Mouse (Mus musculus) G1E (cell line): ENCODE results near the gene Sept10. TPM values are rescaled to one million over a fixed set of nuclear protein-coding genes. Genes with fewer than 3 reads are reported as not detected.

Experiments
- ATAC-seq: 2 replicates; pipeline ENCODE4 v1.8.0; 2016; ENCODE audit warnings: mild to moderate bottlenecking; ENCODE audit not compliant: insufficient number of reproducible peaks, poor library complexity, low FRiP score, severe bottlenecking; ENCODE audit errors: extremely low read depth
- DNase-seq: peaks from one replicate; pipeline ENCODE4 v3.0.0; 2012; ENCODE audit warnings: low spot score
- H3K27me3 ChIP-seq: 2 replicates; pipeline ENCODE4 v1.6.1; 2012; ENCODE audit warnings: mild to moderate bottlenecking, low read length, inconsistent platforms; ENCODE audit not compliant: insufficient read depth
- H3K36me3 ChIP-seq: replicated peaks from 2 replicates; pipeline ENCODE3; 2012; ENCODE audit warnings: mild to moderate bottlenecking, inconsistent platforms
- H3K4me1 ChIP-seq: 2 replicates; pipeline ENCODE4 v1.6.1; 2012; ENCODE audit warnings: low read depth, low read length, inconsistent platforms, mixed read lengths; ENCODE audit not compliant: insufficient read depth
- H3K4me3 ChIP-seq: 2 replicates; pipeline ENCODE4 v1.5.1; 2012; ENCODE audit warnings: low read depth, mild to moderate bottlenecking, inconsistent platforms, low read length, moderate library complexity, mixed read lengths
- H3K9me3 ChIP-seq: replicated peaks from 2 replicates; pipeline ENCODE4 v1.6.1; 2012; ENCODE audit warnings: inconsistent platforms
- CTCF ChIP-seq: IDR thresholded peaks from 2 replicates; pipeline ENCODE4 v1.5.1; 2012; ENCODE audit warnings: low read depth, low read length, inconsistent platforms, mixed read lengths
- GATA1 ChIP-seq: IDR thresholded peaks from 2 replicates; pipeline ENCODE4 v1.6.1; 2012; ENCODE audit warnings: borderline replicate concordance, low read length, inconsistent platforms, mixed read lengths
- GATA2 ChIP-seq: IDR thresholded peaks from 2 replicates; pipeline ENCODE4 v1.6.1; 2012; ENCODE audit warnings: low read depth, low read length, inconsistent platforms, borderline replicate concordance
- POLR2AphosphoS5 ChIP-seq: IDR thresholded peaks from 2 replicates; pipeline ENCODE4 v1.6.1; 2012; ENCODE audit warnings: low read depth, low read length, inconsistent platforms; ENCODE audit not compliant: insufficient replicate concordance
- TAL1 ChIP-seq: conservative IDR thresholded peaks from 2 replicates; pipeline ENCODE4 v1.6.1; 2012; ENCODE audit warnings: low read depth, low read length, inconsistent platforms, mixed read lengths
- polyA plus RNA-seq: library from polyadenylated mRNA; stranded (reverse); fragments of >175 nt; gene quantifications from 2 replicates; pipeline ENCODE4 v1.2.3, GENCODE M21; 2012
- total RNA-seq, 2 experiments: library from RNA; stranded (forward) in 1 of 2; stranded (reverse) in 1 of 2; fragments of 200-1000 nt in 1 of 2; fragments of >200 nt in 1 of 2; fragmentation: Nextera tagmentation in 1 of 2; gene quantifications; 2 replicates each; pipeline ENCODE4 v1.2.3; 2014 to 2017

Sept10 gene
- total and polyA plus RNA-seq, 3 experiments, result 1.1 to 14.4 (median 9.5) TPM

- H3K27me3 ChIP-seq, result no peaks in the 10 kb centered on the region
- DNase-seq (no peak), ATAC-seq (no peak)
- no peaks in the 10 kb centered on the region for H3K36me3 ChIP-seq
- H3K4me3 ChIP-seq, result no peak overlapping the region
- TF ChIP-seq TAL1, result no peak
- TF ChIP-seq CTCF, result no peak
- TF ChIP-seq POLR2AphosphoS5, result no peak
- TF ChIP-seq GATA1, result no peak
- TF ChIP-seq GATA2, result no peak
- H3K9me3 ChIP-seq, result no peaks in the 10 kb centered on the region
- H3K4me1 ChIP-seq, result no peaks in the 10 kb centered on the region
Observed at GRCm38 (mm10) chr10:59114535-59115291, 106.9 kb downstream of the Sept10 start.

DNA sequence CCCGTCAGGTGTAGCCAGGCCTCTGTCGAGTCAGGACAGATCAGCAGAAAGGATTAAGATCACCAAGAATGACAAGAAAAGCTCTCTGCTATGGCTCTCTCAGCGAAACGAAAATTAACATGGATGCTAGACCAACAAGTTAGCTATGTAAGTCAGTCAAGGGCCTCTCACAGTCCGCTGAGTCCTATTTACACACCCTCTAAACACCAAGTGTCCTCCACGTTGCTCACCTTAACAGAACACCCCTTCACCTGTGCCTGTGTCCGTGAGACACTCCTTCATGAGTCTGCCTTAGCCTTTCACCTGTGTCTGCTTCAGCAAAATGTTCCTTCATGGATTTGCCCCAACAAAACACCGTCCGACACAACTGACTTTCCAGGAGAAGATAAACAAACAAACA lies 108.3 kb downstream of the Sept10 start:
- no peak for TF ChIP-seq CTCF
- TF ChIP-seq GATA2, result no peak
- no peak for TF ChIP-seq GATA1
- TF ChIP-seq POLR2AphosphoS5, result no peak
- TF ChIP-seq TAL1, result no peak
- Histone ChIP-seq H3K4me3 (no peak overlapping the region), H3K4me1 (no peaks in the 10 kb centered on the region), H3K36me3 (no peaks in the 10 kb centered on the region), H3K9me3 (no peaks in the 10 kb centered on the region), H3K27me3 (no peaks in the 10 kb centered on the region)
- no peak for ATAC-seq
- DNase-seq, result no peak

GRCm38 (mm10) chr10:59112755-59113154 lies 108.9 kb downstream of the Sept10 start:
- Histone ChIP-seq H3K27me3 (no peaks in the 10 kb centered on the region), H3K4me3 (no peak overlapping the region), H3K9me3 (no peaks in the 10 kb centered on the region), H3K4me1 (no peaks in the 10 kb centered on the region), H3K36me3 (no peaks in the 10 kb centered on the region)
- no peak for ATAC-seq
- TF ChIP-seq POLR2AphosphoS5, result no peak
- DNase-seq, result no peak

GRCm38 (mm10) chr10:59110386-59110785 lies 111.3 kb downstream of the Sept10 start:
- Histone ChIP-seq H3K27me3 (no peaks in the 10 kb centered on the region), H3K9me3 (no peaks in the 10 kb centered on the region), H3K36me3 (no peaks in the 10 kb centered on the region), H3K4me3 (no peak overlapping the region), H3K4me1 (no peaks in the 10 kb centered on the region)
- no peak for DNase-seq
- ATAC-seq, result no peak
- TF ChIP-seq GATA1 (no peak), GATA2 (no peak), POLR2AphosphoS5 (no peak), CTCF (no peak), TAL1 (no peak)

GRCm38 (mm10) chr10:59109015-59109414 lies 112.6 kb downstream of the Sept10 start:
- Histone ChIP-seq H3K9me3 (no peaks in the 10 kb centered on the region), H3K36me3 (no peaks in the 10 kb centered on the region), H3K4me1 (no peaks in the 10 kb centered on the region), H3K27me3 (no peaks in the 10 kb centered on the region), H3K4me3 (no peak overlapping the region)
- no peak for TF ChIP-seq TAL1
- TF ChIP-seq CTCF, result peak; percentile 51
- DNase-seq (peak; percentile 8), ATAC-seq (no peak)

DNA sequence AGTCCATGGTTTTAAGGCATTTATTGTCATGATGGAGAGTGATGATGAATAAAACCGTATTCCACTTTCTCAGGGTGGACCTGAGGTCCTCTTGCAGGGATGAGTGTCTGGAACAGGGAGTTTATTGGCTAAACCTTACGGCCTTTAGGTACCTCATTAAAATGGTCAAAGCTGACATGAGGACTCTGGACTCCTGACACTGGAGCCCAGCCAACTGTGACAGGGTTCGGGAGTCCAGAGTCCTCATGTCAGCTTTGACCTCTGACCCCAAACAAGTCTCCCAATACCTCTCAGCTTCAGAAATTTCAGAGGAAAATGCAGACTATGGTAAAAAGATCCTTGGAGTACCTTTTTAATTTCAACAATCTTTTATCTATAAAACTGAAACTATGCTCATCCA lies 115.0 kb downstream of the Sept10 start:
- H3K36me3 ChIP-seq, result no peaks in the 10 kb centered on the region
- H3K4me3 ChIP-seq, result no peak overlapping the region
- no peaks in the 10 kb centered on the region for H3K9me3 ChIP-seq
- H3K4me1 ChIP-seq, result no peaks in the 10 kb centered on the region
- DNase-seq (no peak), ATAC-seq (no peak)
- TF ChIP-seq CTCF, result no peak
- TF ChIP-seq GATA1, result no peak
- H3K27me3 ChIP-seq, result no peaks in the 10 kb centered on the region

- Histone ChIP-seq H3K36me3 (no peaks in the 10 kb centered on the region), H3K9me3 (no peaks in the 10 kb centered on the region), H3K4me3 (no peak overlapping the region), H3K27me3 (no peaks in the 10 kb centered on the region), H3K4me1 (no peaks in the 10 kb centered on the region)
- DNase-seq (no peak), ATAC-seq (no peak)
- TF ChIP-seq POLR2AphosphoS5 (no peak), GATA1 (no peak), TAL1 (no peak), GATA2 (no peak), CTCF (no peak)
Observed at GRCm38 (mm10) chr10:59105885-59106284, 115.8 kb downstream of the Sept10 start.
